Mouse (Mus musculus) large intestine, adult 2 months (tissue): Measurements from ENCODE around the gene Gm609. TPM values are rescaled to one million over a fixed set of nuclear protein-coding genes. Genes with fewer than 3 reads are reported as not detected.
"Not testable (repeated sequence)": the region's sequence is repeated elsewhere in the genome, so short reads cannot be mapped to it uniquely, and the experiment has no call there.

Experiments used
- DNase-seq: peaks from one replicate; pipeline ENCODE4 v3.0.0-alpha.2; 2012; ENCODE audit warnings: low read depth, low spot score
- WGBS: fragments of 180-500 bp; shearing (Covaris S2); methylation state at CpG from one replicate; pipeline ENCODE4 v1.1.7; 2018; 5-methylcytosine and 5-hydroxymethylcytosine counted together
- polyA plus RNA-seq: library from polyadenylated mRNA; depleted of rRNA; stranded (reverse); fragments of >200 nt; gene quantifications from 2 replicates; pipeline ENCODE4 v1.2.3, GENCODE M21; 2012; rRNA removed

Gm609 gene
- 2.9 and 7.0 TPM in 2 replicates for polyA plus RNA-seq

GRCm38 (mm10) chr16:45492927-45493326 lies at the start of gene Gm609:
Gene Gm609, minus strand, starts transcription at chr16:45492969.
- peak; percentile 61 for DNase-seq
- 18% methylated on average over 5 of the region's 5 CpGs for WGBS

- no peak for DNase-seq
Measured at GRCm38 (mm10) chr16:45542108-45542507, 49.3 kb upstream of the Gm609 start.

- DNase-seq = not testable (repeated sequence)
- 34% methylated on average over 1 of the region's 1 CpGs for WGBS
Measured at GRCm38 (mm10) chr16:45538342-45538741, 45.6 kb upstream of the Gm609 start.

GRCm38 (mm10) chr16:45535009-45535408 lies 42.2 kb upstream of the Gm609 start, which contains the start of gene Slc9c1:
Gene Slc9c1, plus strand, starts transcription at chr16:45535309.
- 97% methylated on average over 5 of the region's 5 CpGs for WGBS
- DNase-seq = no peak

GRCm38 (mm10) chr16:45531950-45532349 lies 39.2 kb upstream of the Gm609 start, which contains the start of gene Gm17783:
Gene Gm17783, minus strand, starts transcription at chr16:45532050.
- 68% methylated on average over 4 of the region's 4 CpGs for WGBS
- no peak for DNase-seq

- WGBS = 44% methylated on average over 5 of the region's 5 CpGs
- DNase-seq = no peak
Measured at GRCm38 (mm10) chr16:45525551-45525950, 32.8 kb upstream of the Gm609 start.

- DNase-seq = no peak
- 25% methylated on average over 1 of the region's 1 CpGs for WGBS
Measured at GRCm38 (mm10) chr16:45495326-45495725, 2.6 kb upstream of the Gm609 start.

GRCm38 (mm10) chr16:45476991-45477390 lies 15.8 kb downstream of the Gm609 start:
- no peak for DNase-seq

- 40% methylated on average over 3 of the region's 3 CpGs for WGBS
- not testable (repeated sequence) for DNase-seq
Measured at GRCm38 (mm10) chr16:45471836-45472235, 20.9 kb downstream of the Gm609 start.

GRCm38 (mm10) chr16:45454762-45455161 lies 38.0 kb downstream of the Gm609 start:
- DNase-seq = no peak

GRCm38 (mm10) chr16:45437230-45437739 lies 55.5 kb downstream of the Gm609 start:
- DNase-seq = no peak
- WGBS = 88% methylated on average over 1 of the region's 1 CpGs

- DNase-seq = no peak
Measured at GRCm38 (mm10) chr16:45435591-45435990, 57.2 kb downstream of the Gm609 start.

- DNase-seq = no peak
- 81% methylated on average over 9 of the region's 9 CpGs for WGBS
Measured at GRCm38 (mm10) chr16:45427651-45428050, 65.1 kb downstream of the Gm609 start.

- no peak for DNase-seq
Measured at GRCm38 (mm10) chr16:45413497-45413896, 79.3 kb downstream of the Gm609 start.

- not testable (repeated sequence) for DNase-seq
- 59% methylated on average over 7 of the region's 7 CpGs for WGBS
Measured at GRCm38 (mm10) chr16:45409064-45409446, 83.7 kb downstream of the Gm609 start.

GRCm38 (mm10) chr16:45408425-45409063 lies 84.2 kb downstream of the Gm609 start, which contains the start of gene Cd200:
Gene Cd200, minus strand, starts transcription at chr16:45409053.
- WGBS = 53% methylated on average over 28 of the region's 28 CpGs
- DNase-seq = no peak

GRCm38 (mm10) chr16:45407645-45408400 lies 84.9 kb downstream of the Gm609 start:
- DNase-seq = no peak
- 57% methylated on average over 9 of the region's 9 CpGs for WGBS

GRCm38 (mm10) chr16:45407091-45407490 lies 85.7 kb downstream of the Gm609 start:
- no peak for DNase-seq
- 84% methylated on average over 5 of the region's 5 CpGs for WGBS

GRCm38 (mm10) chr16:45402951-45403350 lies 89.8 kb downstream of the Gm609 start:
- WGBS = 74% methylated on average over 2 of the region's 2 CpGs
- DNase-seq = no peak

- DNase-seq = no peak
- 44% methylated on average over 1 of the region's 1 CpGs for WGBS
Measured at GRCm38 (mm10) chr16:45402036-45402435, 90.7 kb downstream of the Gm609 start.

- DNase-seq = no peak
Measured at GRCm38 (mm10) chr16:45399947-45400555, 92.7 kb downstream of the Gm609 start.

More at GRCm38 (mm10) chr16:45399947-45400555, 92.7 kb downstream of the Gm609 start:
- 56% methylated on average over 9 of the region's 9 CpGs for WGBS
